Mouse (Mus musculus) lung, embryonic 14.5 days (tissue): ENCODE measurements at regions not wholly inside any gene's neighbourhood (a gene's known extent, or its start where the extent isn't known, plus 50 kb on each side); places are given as distances from the start of the nearest gene placed in this dataset.
A peak's percentile ranks its signal among the peaks of the same experiment; 100 is the strongest.

Experiments used
- ATAC-seq: fragments of 200-750 bp; cut with Nextera tagmentation; 2 replicates; pipeline ENCODE4 v1.8.0; 2017; ENCODE audit warnings: mild to moderate bottlenecking, moderate TSS enrichment, moderate library complexity; ENCODE audit not compliant: insufficient read depth
- DNase-seq: peaks from one replicate; pipeline ENCODE4 v3.0.0-alpha.2; 2015
- H3K27ac ChIP-seq: fragments of 300-500 bp; sonication (generic); 2 replicates; pipeline ENCODE4 v1.5.1; 2014; ENCODE audit warnings: low read depth, mild to moderate bottlenecking, moderate library complexity
- H3K27me3 ChIP-seq: fragments of 300-500 bp; sonication (generic); 2 replicates; pipeline ENCODE4 v1.6.1; 2014; ENCODE audit warnings: low read length, control low read depth; ENCODE audit not compliant: insufficient read depth
- H3K36me3 ChIP-seq: fragments of 300-500 bp; sonication (generic); 2 replicates; pipeline ENCODE4 v1.6.1; 2014; ENCODE audit warnings: control low read depth; ENCODE audit not compliant: insufficient read depth
- H3K4me1 ChIP-seq: fragments of 300-500 bp; sonication (generic); 2 replicates; pipeline ENCODE4 v1.6.1; 2014; ENCODE audit warnings: antibody characterized with exemption, control low read depth; ENCODE audit not compliant: insufficient read depth
- H3K4me2 ChIP-seq: fragments of 300-500 bp; sonication (generic); 2 replicates; pipeline ENCODE4 v1.6.1; 2014; ENCODE audit warnings: mild to moderate bottlenecking
- H3K4me3 ChIP-seq: fragments of 300-500 bp; sonication (generic); 2 replicates; pipeline ENCODE4 v1.5.1; 2014; ENCODE audit warnings: low read depth, low read length
- H3K9ac ChIP-seq: fragments of 300-500 bp; sonication (generic); 2 replicates; pipeline ENCODE4 v1.6.1; 2014
- H3K9me3 ChIP-seq: fragments of 300-500 bp; sonication (generic); 2 replicates; pipeline ENCODE4 v1.6.1; 2016; ENCODE audit warnings: low read depth, low read length, control low read depth
- CTCF ChIP-seq: IDR thresholded peaks from 2 replicates; pipeline ENCODE4 v1.5.1; 2016; ENCODE audit warnings: antibody characterized with exemption, low read depth
- WGBS: fragments of 180-500 bp; shearing (Covaris S2); extraction: QIAGEN DNeasy Blood & Tissue Kit; methylation state at CpG from one replicate; pipeline ENCODE4 v1.1.7; 2014; 5-methylcytosine and 5-hydroxymethylcytosine counted together

- H3K27me3 ChIP-seq = no peaks in the 10 kb centered on the region
- H3K4me3 ChIP-seq = no peak overlapping the region
- 55% methylated on average over 5 of the region's 5 CpGs for WGBS
- H3K4me1 ChIP-seq = 0 out of 2 replicates have a peak, but pooled peaks cover 4% of the 10 kb centered on the region
- no peak for ATAC-seq
- H3K9ac ChIP-seq = no peak overlapping the region
- H3K9me3 ChIP-seq = no peaks in the 10 kb centered on the region
- no peak for TF ChIP-seq CTCF
- no peak overlapping the region for H3K27ac ChIP-seq
- no peak overlapping the region for H3K4me2 ChIP-seq
- DNase-seq = peak; percentile 31
- H3K36me3 ChIP-seq = no peaks in the 10 kb centered on the region
Observed at GRCm38 (mm10) chr15:63553597-63553996, 291.4 kb downstream of the Gsdmc2 start.

GRCm38 (mm10) chr15:63532337-63533055, 312.5 kb downstream of the Gsdmc2 start:
- H3K36me3 ChIP-seq = no peaks in the 10 kb centered on the region
- WGBS = 59% methylated on average over 12 of the region's 12 CpGs
- no peak overlapping the region for H3K4me3 ChIP-seq
- ATAC-seq = peak; percentile 75
- H3K9me3 ChIP-seq = no peaks in the 10 kb centered on the region
- H3K4me1 ChIP-seq = no peaks in the 10 kb centered on the region
- TF ChIP-seq CTCF = no peak
- DNase-seq = peak; percentile 57
- 0 out of 2 replicates have a peak overlapping the region, but pooled peaks have one; percentile 25 for H3K27ac ChIP-seq
- no peak overlapping the region for H3K9ac ChIP-seq
- peak overlapping the region; percentile 31 for H3K4me2 ChIP-seq
- H3K27me3 ChIP-seq = no peaks in the 10 kb centered on the region

GRCm38 (mm10) chr15:63527318-63527717, 317.7 kb downstream of the Gsdmc2 start:
- Histone ChIP-seq H3K27ac (no peak overlapping the region), H3K36me3 (no peaks in the 10 kb centered on the region), H3K27me3 (no peaks in the 10 kb centered on the region), H3K4me2 (no peak overlapping the region), H3K4me1 (no peaks in the 10 kb centered on the region), H3K9ac (no peak overlapping the region), H3K4me3 (no peak overlapping the region), H3K9me3 (no peaks in the 10 kb centered on the region)
- no peak for ATAC-seq
- 66% methylated on average over 2 of the region's 2 CpGs for WGBS
- TF ChIP-seq CTCF = no peak
- no peak for DNase-seq

GRCm38 (mm10) chr15:63526820-63527219, 318.2 kb downstream of the Gsdmc2 start:
- Histone ChIP-seq H3K9ac (no peak overlapping the region), H3K4me1 (no peaks in the 10 kb centered on the region), H3K27ac (no peak overlapping the region), H3K9me3 (no peaks in the 10 kb centered on the region), H3K27me3 (no peaks in the 10 kb centered on the region), H3K4me3 (no peak overlapping the region), H3K4me2 (no peak overlapping the region), H3K36me3 (no peaks in the 10 kb centered on the region)
- ATAC-seq (peak; percentile 63; the same call in 1 of the 2 replicates), DNase-seq (peak; percentile 81)
- WGBS = 50% methylated on average over 2 of the region's 2 CpGs
- TF ChIP-seq CTCF = no peak

GRCm38 (mm10) chr15:63517301-63517700, 327.7 kb downstream of the Gsdmc2 start:
- peak; percentile 17 for DNase-seq
- H3K9ac ChIP-seq = no peak overlapping the region
- H3K27ac ChIP-seq = no peak overlapping the region
- no peak for ATAC-seq
- no peak overlapping the region for H3K4me3 ChIP-seq
- 29% methylated on average over 3 of the region's 3 CpGs for WGBS
- no peak for TF ChIP-seq CTCF
- no peaks in the 10 kb centered on the region for H3K9me3 ChIP-seq
- H3K4me2 ChIP-seq = no peak overlapping the region
- no peaks in the 10 kb centered on the region for H3K4me1 ChIP-seq
- H3K36me3 ChIP-seq = no peaks in the 10 kb centered on the region
- no peaks in the 10 kb centered on the region for H3K27me3 ChIP-seq

- WGBS = 65% methylated on average over 1 of the region's 1 CpGs
- no peaks in the 10 kb centered on the region for H3K4me1 ChIP-seq
- H3K4me3 ChIP-seq = no peak overlapping the region
- no peak for ATAC-seq
- no peak for TF ChIP-seq CTCF
- H3K9me3 ChIP-seq = no peaks in the 10 kb centered on the region
- H3K27me3 ChIP-seq = no peaks in the 10 kb centered on the region
- no peak overlapping the region for H3K9ac ChIP-seq
- no peak overlapping the region for H3K27ac ChIP-seq
- no peaks in the 10 kb centered on the region for H3K36me3 ChIP-seq
- H3K4me2 ChIP-seq = no peak overlapping the region
- DNase-seq = peak; percentile 33
Observed at GRCm38 (mm10) chr15:63500453-63500852, 344.5 kb downstream of the Gsdmc2 start.

GRCm38 (mm10) chr15:63498483-63498882, 346.5 kb downstream of the Gsdmc2 start:
- Histone ChIP-seq H3K27me3 (no peaks in the 10 kb centered on the region), H3K4me2 (no peak overlapping the region), H3K27ac (no peak overlapping the region), H3K36me3 (no peaks in the 10 kb centered on the region), H3K4me1 (no peaks in the 10 kb centered on the region), H3K4me3 (no peak overlapping the region), H3K9ac (no peak overlapping the region), H3K9me3 (no peaks in the 10 kb centered on the region)
- DNase-seq (no peak), ATAC-seq (no peak)
- TF ChIP-seq CTCF = no peak
- WGBS = 78% methylated on average over 3 of the region's 3 CpGs

- Histone ChIP-seq H3K4me3 (no peak overlapping the region), H3K9ac (no peak overlapping the region), H3K4me1 (no peaks in the 10 kb centered on the region), H3K4me2 (no peak overlapping the region), H3K27me3 (no peaks in the 10 kb centered on the region), H3K27ac (no peak overlapping the region), H3K9me3 (no peaks in the 10 kb centered on the region), H3K36me3 (no peaks in the 10 kb centered on the region)
- no peak for TF ChIP-seq CTCF
- DNase-seq (no peak), ATAC-seq (no peak)
- WGBS = 88% methylated on average over 3 of the region's 3 CpGs
Observed at GRCm38 (mm10) chr15:63497207-63497606, 347.8 kb downstream of the Gsdmc2 start.
